Mouse (Mus musculus): ENCODE data around the gene Upk3a.
A peak's percentile ranks its signal among the peaks of the same experiment; 100 is the strongest.
"Not testable (repeated sequence)": the region's sequence is repeated elsewhere in the genome, so short reads cannot be mapped to it uniquely, and the experiment has no call there.

Gene Upk3a

DNA sequence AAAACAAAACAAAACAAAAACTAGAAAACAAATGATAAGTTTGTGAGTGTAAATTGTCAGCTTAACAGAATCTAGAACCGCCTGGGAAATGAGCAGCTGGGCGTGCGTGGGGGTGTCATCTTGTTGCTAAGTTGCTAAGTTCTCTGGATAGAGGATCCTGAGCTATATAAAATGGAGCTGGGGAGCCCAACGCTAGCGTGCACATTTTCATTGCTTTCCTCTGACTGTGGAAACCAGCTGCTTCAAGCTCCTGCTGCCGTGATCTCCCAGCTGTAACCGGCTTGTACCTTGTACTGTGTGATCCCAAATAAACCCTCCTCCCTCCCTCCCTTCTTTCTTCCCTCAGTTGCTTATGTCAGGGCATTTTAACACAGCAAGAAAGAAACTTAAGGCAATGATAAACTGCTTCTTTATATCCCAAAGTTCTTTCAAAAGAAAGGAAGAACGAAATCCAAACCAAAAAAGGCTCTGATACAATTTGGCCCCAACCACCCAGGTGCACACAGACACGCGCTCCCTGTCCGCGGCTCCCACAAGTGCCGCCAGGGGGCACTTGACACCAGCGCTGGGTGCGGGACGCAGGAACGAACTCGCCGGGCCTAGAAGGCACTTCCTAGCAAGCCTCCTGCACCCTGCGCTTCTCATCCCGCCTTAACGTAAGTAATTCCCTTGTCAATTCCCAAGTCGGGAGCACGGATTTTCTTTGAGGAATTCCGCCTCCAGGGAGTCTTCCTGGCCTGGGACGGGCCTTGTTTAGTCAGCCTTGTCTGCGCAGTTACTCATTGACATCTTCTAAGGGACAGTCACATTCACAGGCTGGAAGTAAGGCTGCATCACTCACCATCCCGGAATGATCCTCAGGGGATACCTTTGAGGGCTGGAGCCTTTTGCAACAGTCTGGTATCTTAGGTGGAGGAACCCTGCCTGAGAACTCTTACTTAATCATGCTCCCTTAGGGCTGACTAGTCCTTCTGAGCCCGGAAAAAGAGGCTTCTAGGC, 15.7 kb upstream of the Upk3a start:
- DNase-seq (ENCODE audit: extremely low spot score), result peak; percentile 73

DNA sequence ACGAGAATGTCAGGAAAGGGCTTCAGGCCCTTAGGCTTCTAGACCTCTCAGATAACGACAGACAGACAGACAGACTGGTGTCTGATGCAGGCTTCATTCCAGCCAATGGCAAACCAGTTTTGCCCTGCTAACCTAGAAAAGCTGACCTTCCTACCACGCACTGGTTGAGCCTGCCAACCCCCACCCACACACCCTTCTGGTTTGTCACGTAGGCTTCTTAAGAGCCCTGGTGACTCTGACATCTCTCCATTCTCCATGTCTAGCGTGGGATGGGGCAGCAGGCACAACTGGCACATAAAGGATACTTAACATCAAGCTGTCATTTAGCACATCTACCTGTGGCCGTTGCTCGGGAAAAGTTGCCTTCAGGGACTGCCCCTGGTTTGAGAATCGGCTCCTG, 7.3 kb upstream of the Upk3a start:
- DNase-seq (ENCODE audit: extremely low spot score), result no peak

DNA sequence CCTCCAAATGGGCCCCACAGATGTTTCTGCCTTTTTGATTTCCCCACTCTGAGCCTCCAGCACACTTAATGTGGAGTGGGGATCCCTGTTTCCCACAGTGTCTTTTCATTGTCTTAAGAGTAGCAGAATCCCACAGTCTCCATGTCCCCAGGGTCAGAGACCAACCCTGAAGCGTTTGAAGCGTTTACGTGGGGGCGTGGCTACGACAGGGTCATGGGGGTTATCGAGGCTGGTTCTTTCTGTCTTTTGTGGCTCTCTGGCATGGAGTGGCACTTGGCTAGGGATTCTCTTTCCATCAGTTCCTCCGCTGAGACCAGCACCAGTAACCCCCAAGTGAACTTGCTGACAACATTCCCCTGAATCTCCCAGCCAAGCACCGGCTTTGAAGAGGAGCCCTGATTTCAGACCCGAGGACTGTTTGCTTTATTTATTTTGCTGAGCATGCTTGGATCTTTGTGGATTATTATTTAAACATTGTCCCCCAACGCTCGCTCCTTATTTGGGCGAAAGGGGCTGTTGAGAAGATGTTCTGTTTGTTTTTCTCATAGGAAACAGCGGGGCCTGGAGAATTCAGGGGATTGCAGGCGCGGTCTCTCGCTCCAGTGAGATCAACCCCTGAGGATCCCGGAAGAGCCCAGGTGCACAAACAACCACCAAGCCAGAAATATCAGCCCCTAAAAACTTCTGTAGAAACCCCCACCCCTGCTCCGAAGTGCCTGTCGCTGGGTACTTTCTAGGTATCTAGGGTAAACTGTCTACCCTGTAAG, 4.9 kb upstream of the Upk3a start:
- no peak for DNase-seq (ENCODE audit: extremely low spot score)

DNA sequence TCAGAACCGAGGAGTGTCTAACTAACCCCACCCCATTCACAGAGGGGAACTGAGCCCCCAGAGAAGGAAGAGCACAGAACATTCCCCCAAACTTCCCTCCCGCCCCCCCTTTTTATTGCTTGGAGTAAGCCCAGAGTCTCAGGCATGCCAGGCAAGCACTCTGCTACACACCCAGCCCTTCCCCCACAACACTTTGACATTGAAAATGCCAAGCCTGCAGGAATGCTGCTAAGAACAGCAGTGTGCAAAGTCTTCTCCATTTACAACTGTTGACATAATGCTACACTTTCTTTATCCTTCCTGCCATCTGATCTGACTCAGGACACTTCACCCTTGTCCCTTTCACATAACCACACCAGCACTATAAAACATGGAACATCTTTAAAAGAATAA, 4.3 kb upstream of the Upk3a start:
- no peak for DNase-seq (ENCODE audit: extremely low spot score)

GRCm38 (mm10) chr15:85015771-85016170, 1.2 kb upstream of the Upk3a start:
- no peak for DNase-seq (ENCODE audit: extremely low spot score)

DNA sequence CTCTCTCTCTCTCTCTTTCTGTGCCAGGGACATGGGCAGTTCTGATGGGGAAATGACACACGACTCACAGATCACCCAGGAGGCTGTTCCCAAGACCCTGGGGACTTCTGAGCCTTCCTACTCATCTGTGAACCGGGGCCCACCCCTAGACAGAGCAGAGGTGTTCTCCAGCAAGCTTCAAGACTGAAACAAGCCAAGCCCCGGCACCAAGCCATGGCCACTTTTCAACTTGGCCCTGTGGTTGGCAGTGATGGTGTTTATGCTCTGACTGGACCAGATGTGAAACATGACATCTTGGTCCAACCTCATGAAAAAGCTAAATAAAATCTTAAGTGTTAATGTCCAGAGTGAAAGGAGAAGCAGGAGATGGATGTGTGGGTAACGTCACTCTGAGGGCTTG, 5.3 kb downstream of the Upk3a start:
- DNase-seq (ENCODE audit: extremely low spot score), result no peak

DNA sequence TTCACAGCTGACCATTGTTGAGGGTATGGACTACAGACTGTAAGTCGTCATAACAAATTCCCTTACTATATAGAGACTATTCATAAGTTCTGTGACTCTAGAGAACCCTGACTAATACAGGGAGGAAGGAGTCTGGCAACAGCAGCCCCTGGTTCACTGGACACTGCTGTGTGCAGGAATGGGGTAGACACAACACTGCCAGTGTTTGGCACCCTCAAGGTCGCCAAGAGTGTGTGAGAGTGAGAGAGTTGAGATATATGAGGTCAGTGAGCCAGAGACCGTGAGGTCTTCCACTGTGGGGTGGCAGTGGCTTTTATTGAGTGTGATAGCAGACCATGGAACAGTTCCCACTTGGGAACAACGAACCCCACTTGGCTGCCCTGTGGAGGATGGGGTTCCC, 9.3 kb downstream of the Upk3a start:
- no peak for DNase-seq (ENCODE audit: extremely low spot score)

DNA sequence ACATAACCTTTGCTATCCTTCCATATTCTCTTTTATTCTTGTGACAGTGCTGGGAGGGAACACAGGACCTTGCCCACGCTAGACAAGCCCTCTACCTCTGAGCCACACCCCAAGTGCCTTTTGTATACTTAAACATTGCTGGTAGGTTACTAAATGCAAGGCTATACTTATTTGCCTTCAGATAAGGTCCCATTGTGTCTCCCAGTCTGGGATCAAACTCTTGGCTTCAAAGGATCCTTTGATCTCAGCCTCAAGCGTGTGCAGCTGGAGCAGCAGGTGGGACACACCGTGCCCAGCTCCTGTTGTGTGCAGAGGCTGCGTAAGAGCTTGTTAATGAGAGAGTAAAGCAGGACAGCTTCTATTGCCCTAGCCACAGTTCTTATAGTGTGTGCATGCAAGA, 10.8 kb downstream of the Upk3a start:
- no peak for DNase-seq (ENCODE audit: extremely low spot score)

DNA sequence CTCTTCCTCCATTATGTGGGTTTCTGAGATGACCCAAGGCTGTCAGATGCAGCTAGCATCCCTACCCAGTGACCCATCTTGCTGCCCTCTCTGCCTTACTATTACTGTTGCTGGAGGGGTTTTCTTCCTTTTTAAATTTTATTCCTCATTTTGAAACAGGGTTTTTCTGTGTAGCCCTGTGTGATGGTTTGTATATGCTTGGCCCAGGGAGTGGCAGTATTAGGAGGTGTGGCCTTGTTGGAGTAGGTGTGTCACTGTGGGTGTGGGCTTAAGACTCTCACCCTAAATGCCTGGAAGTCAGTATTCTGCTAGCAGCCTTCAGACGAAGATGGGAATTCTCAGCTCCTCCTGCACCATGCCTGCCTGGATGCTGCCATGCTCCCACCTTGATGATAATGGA, 11.7 kb downstream of the Upk3a start, which contains the start of gene Fam118a:
Gene Fam118a, plus strand, starts transcription at position 301 of the 400 bp plus-strand sequence.
- not testable (repeated sequence) for DNase-seq (ENCODE audit: extremely low spot score)

- DNase-seq (ENCODE audit: extremely low spot score), result not testable (repeated sequence)
Observed at GRCm38 (mm10) chr15:85030643-85031042, 13.7 kb downstream of the Upk3a start.

GRCm38 (mm10) chr15:85031866-85032265, 14.9 kb downstream of the Upk3a start:
- no peak for DNase-seq (ENCODE audit: extremely low spot score)

- not testable (repeated sequence) for DNase-seq (ENCODE audit: extremely low spot score)
Observed at GRCm38 (mm10) chr15:85033916-85034315, 17.0 kb downstream of the Upk3a start.

- peak; percentile 98 for DNase-seq (ENCODE audit: extremely low spot score)
Observed at GRCm38 (mm10) chr15:85036566-85037342, 19.8 kb downstream of the Upk3a start.

- DNase-seq (ENCODE audit: extremely low spot score), result no peak
Observed at GRCm38 (mm10) chr15:85037343-85037690, 20.4 kb downstream of the Upk3a start.

GRCm38 (mm10) chr15:85041546-85042225, 24.7 kb downstream of the Upk3a start:
- no peak for DNase-seq (ENCODE audit: extremely low spot score)

DNA sequence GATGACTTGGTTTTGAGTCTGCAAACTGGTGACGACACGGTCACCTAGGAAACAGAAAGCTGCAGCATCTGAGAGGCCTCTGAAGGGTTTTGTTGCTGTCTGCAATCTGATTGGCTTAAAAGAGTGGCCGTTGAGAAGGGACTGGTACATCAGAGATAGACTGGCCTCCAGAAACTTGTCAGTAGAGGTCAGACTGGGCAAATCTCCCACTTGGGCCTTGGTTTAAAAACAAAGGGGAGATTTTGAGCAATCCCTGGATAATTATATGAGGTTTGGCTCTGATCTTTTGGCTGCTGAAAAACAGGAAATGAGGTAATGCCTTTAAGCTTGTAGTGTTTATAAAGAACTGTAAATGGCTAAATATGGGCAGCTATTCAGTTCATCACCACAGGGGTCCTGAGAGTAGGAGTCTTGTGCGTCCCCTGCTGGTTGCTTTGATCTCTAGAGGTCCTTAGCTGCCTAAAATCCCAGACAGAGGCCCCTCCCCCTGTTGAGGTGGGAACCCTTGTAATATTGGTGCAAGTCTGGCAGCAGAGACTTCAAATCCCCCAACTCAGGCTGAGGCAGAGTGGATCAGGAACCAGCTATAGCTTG, 25.5 kb downstream of the Upk3a start:
- peak; percentile 56 for DNase-seq (ENCODE audit: extremely low spot score)

DNA sequence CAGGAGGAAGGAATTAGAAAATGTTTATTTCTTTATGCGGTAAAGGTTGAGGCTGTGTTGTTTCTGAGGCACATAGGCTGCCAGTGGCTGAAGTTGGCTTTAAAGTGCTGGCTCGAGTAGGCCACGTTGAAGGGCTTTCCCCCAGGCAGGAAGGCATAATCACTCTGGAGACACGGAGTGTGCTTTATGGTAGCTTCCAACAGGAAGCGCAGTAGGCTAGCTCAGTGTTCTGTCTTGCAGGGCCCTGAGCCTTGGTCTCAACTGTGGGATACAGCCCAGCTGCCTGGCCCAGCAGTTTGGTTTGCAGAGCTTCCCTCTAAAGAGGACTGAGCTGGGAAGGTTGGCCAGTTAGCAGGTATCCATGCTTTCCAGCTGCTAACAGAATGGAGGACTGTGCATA, 26.2 kb downstream of the Upk3a start:
- DNase-seq (ENCODE audit: extremely low spot score), result no peak

DNA sequence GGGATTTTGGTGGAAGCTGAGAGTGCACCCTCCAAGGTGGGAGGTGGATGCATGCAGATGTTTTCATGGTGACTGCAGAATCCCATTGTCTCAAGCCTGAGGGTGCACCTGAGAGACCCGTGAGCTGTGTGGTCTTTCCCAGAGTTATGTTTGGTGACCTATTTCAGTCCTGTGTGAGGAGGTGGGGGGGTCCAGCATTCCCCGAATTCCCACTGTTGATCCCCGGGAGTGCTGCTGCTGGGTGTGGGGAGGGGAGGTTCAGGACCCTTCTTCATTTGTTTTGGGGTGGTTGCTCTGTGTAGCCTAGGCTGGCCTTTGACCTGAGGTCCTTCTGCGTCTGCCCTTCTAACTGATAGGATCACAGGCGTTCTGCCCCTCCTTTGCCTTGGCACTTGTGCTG, 26.8 kb downstream of the Upk3a start:
- DNase-seq (ENCODE audit: extremely low spot score), result no peak

DNA sequence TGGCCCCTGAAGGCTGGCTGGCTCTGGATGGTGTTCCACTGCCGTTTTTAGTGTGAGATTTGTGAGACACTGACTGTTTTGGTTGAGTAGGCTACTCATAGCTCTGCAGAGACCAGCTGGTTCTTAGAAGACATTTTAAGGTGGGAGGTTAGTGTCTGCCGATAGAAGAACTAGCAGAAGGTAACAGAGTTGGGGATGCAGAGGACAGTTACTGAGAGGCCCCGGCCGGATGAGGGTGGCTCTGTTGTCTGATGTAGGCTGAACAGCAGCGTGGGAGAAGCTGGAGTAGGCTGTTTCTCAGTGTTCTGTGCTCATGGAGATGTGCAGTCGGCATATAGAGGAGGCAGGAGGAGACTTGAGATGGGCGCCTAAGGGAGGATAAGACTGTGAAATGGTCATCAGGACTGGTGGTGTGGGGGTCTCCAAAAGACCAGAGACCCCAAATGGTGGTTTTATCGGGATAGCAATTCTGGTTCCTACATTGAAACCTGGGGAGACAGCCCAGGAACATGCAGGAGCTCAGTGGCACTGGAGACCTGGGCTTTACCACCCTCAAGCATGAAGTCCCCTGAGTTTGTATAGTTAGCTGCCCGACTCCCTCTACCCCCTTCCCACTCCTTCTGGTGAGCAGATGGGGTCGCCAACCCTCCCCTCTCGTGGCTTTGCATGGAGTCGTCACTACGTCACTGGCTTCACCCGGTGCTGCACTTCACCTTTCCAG, 29.4 kb downstream of the Upk3a start:
- DNase-seq (ENCODE audit: extremely low spot score), result no peak

- DNase-seq (ENCODE audit: extremely low spot score), result no peak
Observed at GRCm38 (mm10) chr15:85047865-85048264, 30.9 kb downstream of the Upk3a start.
